Mouse (Mus musculus): ENCODE measurements around the gene Fig4. TPM values are rescaled to one million over a fixed set of nuclear protein-coding genes. Genes with fewer than 3 reads are reported as not detected.

Fig4 gene
- total RNA-seq (2023), result 10 to 100 TPM; 17.5 to 17.8 TPM

GRCm38 (mm10) chr10:41302689-41303431 lies at the start of gene Fig4:
Gene Fig4, minus strand, starts transcription at chr10:41303260.

GRCm38 (mm10) chr10:41303639-41304444 lies 782 bp upstream of the Fig4 start, which contains the start of gene Ak9:
Gene Ak9, plus strand, starts transcription at chr10:41303980.

Other genes starting within 250 kb of the Fig4 start
- gene Gpr6, start 231.0 kb downstream of the Fig4 start, total RNA-seq (2023), result not detected
- under 1 TPM in 1 of 2 experiments, not detected in 1; 0.12 TPM for gene Ak9, start 720 bp upstream of the Fig4 start, total RNA-seq (2023)
- gene Zbtb24, start 147.1 kb upstream of the Fig4 start, total RNA-seq (2023), result 10 to 100 TPM; 41.0 to 43.2 TPM
- gene Mical1, start 173.1 kb upstream of the Fig4 start, total RNA-seq (2023), result 100 to 1,000 TPM; 206 to 213 TPM
- gene Smpd2, start 187.1 kb upstream of the Fig4 start, total RNA-seq (2023), result 10 to 100 TPM; 16.8 to 19.2 TPM
- gene Ppil6, start 187.2 kb upstream of the Fig4 start, total RNA-seq (2023), result under 1 TPM in 1 of 2 experiments, not detected in 1; 0.56 TPM
- gene Cd164, start 216.2 kb upstream of the Fig4 start, total RNA-seq (2023), result 100 to 1,000 TPM; 259 to 304 TPM

Measured in T-cell, adult 66 days (primary cell).